Mouse (Mus musculus): Measurements from ENCODE around the gene Ppp1r3e.
A peak's percentile ranks its signal among the peaks of the same experiment; 100 is the strongest.

- no peak for TF ChIP-seq MAFK (IDR thresholded peaks at IDR 0.05; ENCODE audit: insufficient replicate concordance, low read length)
- TF ChIP-seq CTCF (conservative IDR thresholded peaks at IDR 0.05 in 1 of 2, IDR thresholded peaks at IDR 0.05 in 1 of 2; ENCODE audit: low read depth in 2 of 2, low read length in 2 of 2): peak in 1 of 2 experiments; percentile 32; a peak in 2 of 4 replicates
- TF ChIP-seq NELFE (IDR thresholded peaks at IDR 0.05; ENCODE audit: low read depth, low read length): no peak
Measured at GRCm38 (mm10) chr14:54877048-54877715, at the start of gene Ppp1r3e.
